Mouse (Mus musculus) olfactory bulb, adult 2 months (tissue): ENCODE results near the gene Tlcd1. TPM values are rescaled to one million over a fixed set of nuclear protein-coding genes. Genes with fewer than 3 reads are reported as not detected.

Source experiments
- H3K27ac ChIP-seq: fragments of 200-500 bp; 2 replicates; pipeline ENCODE4 v1.5.1; 2012; ENCODE audit warnings: low read depth, low read length; ENCODE audit not compliant: insufficient read depth
- H3K4me1 ChIP-seq: fragments of 200-500 bp; 2 replicates; pipeline ENCODE4 v1.6.1; 2012; ENCODE audit warnings: low read length; ENCODE audit not compliant: control insufficient read depth, insufficient read depth
- H3K4me3 ChIP-seq: fragments of 200-500 bp; 2 replicates; pipeline ENCODE4 v1.5.1; 2012; ENCODE audit warnings: mild to moderate bottlenecking, low read depth, low read length, moderate library complexity; ENCODE audit not compliant: insufficient read depth
- CTCF ChIP-seq: fragments of 200-500 bp; IDR thresholded peaks from 2 replicates; pipeline ENCODE4 v1.5.1; 2012; ENCODE audit warnings: low read depth, mild to moderate bottlenecking, low read length, moderate library complexity; ENCODE audit not compliant: insufficient read depth
- POLR2A ChIP-seq: fragments of 200-500 bp; IDR thresholded peaks from 2 replicates; pipeline ENCODE4 v1.6.1; 2012; ENCODE audit warnings: mild to moderate bottlenecking, low read depth, low read length, moderate library complexity; ENCODE audit not compliant: insufficient read depth
- WGBS: fragments of 180-500 bp; shearing (Covaris S2); methylation state at CpG from one replicate; pipeline ENCODE4 v1.1.7; 2018; 5-methylcytosine and 5-hydroxymethylcytosine counted together
- polyA plus RNA-seq: library from polyadenylated mRNA; stranded (reverse); fragments of >200 nt; gene quantifications from 2 replicates; pipeline ENCODE4 v1.2.4, GENCODE M21; 2012; ENCODE audit warnings: low replicate concordance; ENCODE audit not compliant: missing spikeins, insufficient read depth, insufficient read length

The Tlcd1 gene
- polyA plus RNA-seq, 1 experiment = not detected

- peak overlapping the region; percentile 83 for H3K4me3 ChIP-seq
- TF ChIP-seq CTCF (no peak), POLR2A (no peak)
- peaks cover 9% of the 10 kb centered on the region for H3K4me1 ChIP-seq
- 1% methylated on average over 42 of the region's 42 CpGs for WGBS
- H3K27ac ChIP-seq = peak overlapping the region; percentile 73
These were observed 12.9 kb downstream of the Tlcd1 start for GRCm38 (mm10) chr11:78189234-78190040.

- Histone ChIP-seq H3K27ac (0 out of 2 replicates have a peak overlapping the region, but pooled peaks have one; percentile 73), H3K4me1 (peaks cover 15% of the 10 kb centered on the region), H3K4me3 (peak overlapping the region; percentile 83; the same call in 1 of the 2 replicates)
- 72% methylated on average over 6 of the region's 6 CpGs for WGBS
- TF ChIP-seq CTCF = no peak
- no peak for TF ChIP-seq POLR2A
These were observed 13.5 kb downstream of the Tlcd1 start for GRCm38 (mm10) chr11:78190041-78190440.

GRCm38 (mm10) chr11:78193113-78193512 lies 16.6 kb downstream of the Tlcd1 start, which contains the start of gene Proca1:
Proca1 (plus strand) TSS chr11:78193392.
- Histone ChIP-seq H3K4me3 (no peak within 1 kb of the TSS), H3K4me1 (peaks cover 19% of the 10 kb centered on the region), H3K27ac (no peak within 1 kb of the TSS)
- 74% methylated on average over 1 of the region's 1 CpGs for WGBS
- TF ChIP-seq POLR2A = no peak
- no peak for TF ChIP-seq CTCF

GRCm38 (mm10) chr11:78194411-78195100 lies 18.0 kb downstream of the Tlcd1 start:
- TF ChIP-seq POLR2A (no peak), CTCF (no peak)
- 12% methylated on average over 30 of the region's 30 CpGs for WGBS
- Histone ChIP-seq H3K4me1 (peaks cover 14% of the 10 kb centered on the region), H3K4me3 (peak overlapping the region; percentile 45), H3K27ac (0 out of 2 replicates have a peak overlapping the region, but pooled peaks have one; percentile 36)

- WGBS = 63% methylated on average over 23 of the region's 23 CpGs
- TF ChIP-seq CTCF (no peak), POLR2A (no peak)
- no peak overlapping the region for H3K27ac ChIP-seq
- H3K4me3 ChIP-seq = peak overlapping the region; percentile 45
- peaks cover 12% of the 10 kb centered on the region; the same call in 1 of the 2 replicates for H3K4me1 ChIP-seq
These were observed 18.8 kb downstream of the Tlcd1 start for GRCm38 (mm10) chr11:78195101-78195863.

GRCm38 (mm10) chr11:78202372-78202771 lies 25.9 kb downstream of the Tlcd1 start:
- Histone ChIP-seq H3K27ac (no peak overlapping the region), H3K4me3 (no peak overlapping the region), H3K4me1 (peaks cover 15% of the 10 kb centered on the region)
- no peak for TF ChIP-seq POLR2A
- TF ChIP-seq CTCF = no peak
- 96% methylated on average over 3 of the region's 3 CpGs for WGBS

GRCm38 (mm10) chr11:78204287-78204686 lies 27.8 kb downstream of the Tlcd1 start:
- H3K4me3 ChIP-seq = no peak overlapping the region
- WGBS = 65% methylated on average over 6 of the region's 6 CpGs
- peaks cover 17% of the 10 kb centered on the region for H3K4me1 ChIP-seq
- TF ChIP-seq POLR2A (no peak), CTCF (no peak)
- H3K27ac ChIP-seq = no peak overlapping the region

GRCm38 (mm10) chr11:78205361-78206206 lies 29.1 kb downstream of the Tlcd1 start:
- TF ChIP-seq POLR2A (no peak), CTCF (no peak)
- Histone ChIP-seq H3K4me3 (no peak overlapping the region), H3K27ac (peak overlapping the region; percentile 50), H3K4me1 (peaks cover 17% of the 10 kb centered on the region)
- 50% methylated on average over 13 of the region's 13 CpGs for WGBS
